Mouse (Mus musculus) liver, embryonic 14.5 days (tissue): Measurements from ENCODE around the gene Sox30.

ENCODE experiments used
- CTCF ChIP-seq: IDR thresholded peaks from 2 replicates; pipeline ENCODE4 v1.5.1; 2016; ENCODE audit warnings: antibody characterized with exemption, low read depth, control low read depth
- EP300 ChIP-seq: IDR thresholded peaks from 2 replicates; pipeline ENCODE4 v1.6.1; 2016; ENCODE audit warnings: antibody characterized with exemption, low read depth

DNA sequence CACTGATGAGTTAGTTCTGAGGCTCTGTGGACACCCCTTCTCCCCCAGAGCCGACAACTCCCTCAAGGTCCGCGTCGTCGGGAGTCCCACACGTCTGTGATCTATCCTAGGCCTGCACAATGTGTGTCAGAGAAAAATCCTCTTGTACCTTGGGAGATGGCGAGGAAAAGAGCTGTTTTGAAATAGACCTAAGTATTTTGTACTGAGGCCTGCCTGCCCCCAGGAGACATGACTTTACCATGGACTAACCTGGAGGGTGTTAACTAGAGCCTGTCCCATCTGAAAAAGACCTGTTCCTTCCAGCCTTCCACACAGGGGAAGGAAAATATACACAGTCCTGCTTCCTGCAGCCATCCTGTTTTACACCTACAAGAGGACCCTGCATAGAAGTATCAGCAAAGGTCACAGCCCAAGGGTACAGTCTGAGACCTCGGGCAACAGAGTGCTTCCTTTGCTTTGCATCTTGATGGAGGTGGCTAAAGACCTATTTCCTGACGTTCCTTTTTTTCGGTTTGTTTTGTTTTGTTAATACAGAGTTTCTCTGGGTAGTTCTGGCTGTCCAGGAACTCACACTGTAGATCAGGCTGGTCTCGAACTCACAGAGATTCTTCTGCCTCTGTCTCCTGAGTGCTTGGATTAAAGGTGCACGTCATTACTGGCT is 61.6 kb downstream of the Sox30 start:
- TF ChIP-seq EP300, result no peak
- no peak for TF ChIP-seq CTCF
